In the genomic region with DNA sequence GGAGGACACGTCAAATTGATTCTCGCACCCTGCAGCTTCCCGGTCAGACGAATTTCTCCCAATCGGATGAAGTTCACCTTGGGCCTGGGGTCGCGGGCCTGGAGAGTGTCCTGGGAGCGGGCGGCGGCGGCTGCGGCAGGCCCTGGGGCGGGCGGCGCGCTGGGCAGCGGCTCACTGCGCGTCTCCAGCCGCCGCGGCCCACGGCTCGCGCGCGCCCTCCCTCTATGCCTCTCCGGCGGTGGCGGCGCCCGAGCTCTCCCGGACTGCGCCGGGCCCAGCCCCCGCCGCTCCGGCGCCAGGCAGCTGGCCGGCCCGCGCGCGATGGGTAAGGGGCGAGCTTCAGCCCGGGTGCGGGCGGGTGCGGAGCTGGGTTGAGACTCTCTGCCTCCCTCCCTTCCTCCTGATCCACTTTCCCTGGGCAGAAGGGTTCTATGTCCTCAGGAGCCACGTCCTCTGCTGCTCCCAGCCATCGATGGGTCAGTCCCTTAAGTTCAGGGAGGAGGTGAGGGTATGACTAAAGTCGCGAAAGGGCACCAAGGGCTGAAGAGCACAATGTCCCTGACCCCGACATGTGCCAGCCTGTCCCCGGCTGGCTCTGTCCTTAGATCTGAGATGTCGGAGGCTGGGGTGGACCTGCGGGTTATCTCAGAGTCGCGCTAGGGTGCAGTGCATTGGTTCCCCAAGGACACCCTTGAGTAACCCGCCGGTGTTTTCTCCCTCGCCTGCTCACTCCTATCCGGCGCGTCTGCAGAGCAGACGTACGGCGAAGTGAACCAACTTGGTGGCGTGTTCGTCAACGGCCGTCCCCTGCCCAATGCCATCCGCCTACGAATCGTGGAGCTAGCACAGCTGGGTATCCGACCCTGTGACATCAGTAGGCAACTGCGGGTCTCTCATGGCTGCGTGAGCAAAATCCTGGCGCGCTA, we compare ENCODE assay signal across 9 mouse cellular contexts. TPM values are rescaled to one million over a fixed set of nuclear protein-coding genes. Genes with fewer than 3 reads are reported as not detected.
DNase-seq lines count a peak whose midpoint lies in the region; ATAC-seq and TF ChIP-seq lines count a peak whose summit lies in the region.
"Had no signal": no experiment of that assay in that cellular context is flagged by ENCODE, and none has a peak within 500 bp of the region (broad histone marks: within the 10 kb centered on the region; RNA-seq: fewer than 3 reads in every experiment).

No protein-coding gene starts in this region.

- H3K9me3 ChIP-seq in heart, embryonic 15.5 days (replicated peaks), result no peaks in the 10 kb centered on the region
- H3K9me3 ChIP-seq in embryonic facial prominence, embryonic 10.5 days, result no peaks in the 10 kb centered on the region
- no peaks in the 10 kb centered on the region for H3K9me3 ChIP-seq in hindbrain, embryonic 12.5 days (replicated peaks)
- 0 out of 2 replicates have a peak, but pooled peaks cover 3% of the 10 kb centered on the region for H3K9me3 ChIP-seq in midbrain, postnatal 0 days (ENCODE audit: low read length)

- no peak for DNase-seq in heart, postnatal 4 days
- DNase-seq in embryonic facial prominence, embryonic 10.5 days (ENCODE audit: low spot score), result peak; percentile 60
- no peak for DNase-seq in midbrain, postnatal 0 days (ENCODE audit: low spot score)
- no peak for DNase-seq in left cerebral cortex, postnatal 36 days (ENCODE audit: low spot score in 2 of 2)
- DNase-seq in layer of hippocampus, postnatal 25 days (ENCODE audit: extremely low spot score in 1 of 2, low spot score in 1 of 2), result no peak
- no peak for DNase-seq in right cerebral cortex, adult 2 months (ENCODE audit: low spot score in 2 of 2)
- DNase-seq: gastrocnemius, postnatal 25 days had no signal

- no peak overlapping the region for H3K27ac ChIP-seq in heart, embryonic 15.5 days
- no peak overlapping the region; the same call in 1 of the 2 replicates for H3K27ac ChIP-seq in embryonic facial prominence, embryonic 10.5 days (replicated peaks)
- no peak overlapping the region for H3K27ac ChIP-seq in hindbrain, embryonic 12.5 days
- no peak overlapping the region for H3K27ac ChIP-seq in midbrain, postnatal 0 days (ENCODE audit: low read depth, low read length)

- intact Hi-C loops in left cerebral cortex, postnatal 36 days (cut with DNase I), result loop anchor here (5.0 kb wide), 3 partner anchors 278 to 677 kb away; partner anchors contain the start of gene Nkx2-4

- H3K4me1 ChIP-seq in heart, embryonic 15.5 days (replicated peaks), result peaks cover 28% of the 10 kb centered on the region
- peaks cover 17% of the 10 kb centered on the region for H3K4me1 ChIP-seq in embryonic facial prominence, embryonic 10.5 days
- H3K4me1 ChIP-seq in hindbrain, embryonic 12.5 days, result peaks cover 6% of the 10 kb centered on the region
- no peaks in the 10 kb centered on the region for H3K4me1 ChIP-seq in midbrain, postnatal 0 days (ENCODE audit: insufficient read depth, low read length)

- no peaks in the 10 kb centered on the region for H3K36me3 ChIP-seq in heart, embryonic 15.5 days
- no peaks in the 10 kb centered on the region for H3K36me3 ChIP-seq in embryonic facial prominence, embryonic 10.5 days (replicated peaks)
- no peaks in the 10 kb centered on the region for H3K36me3 ChIP-seq in hindbrain, embryonic 12.5 days
- no peaks in the 10 kb centered on the region for H3K36me3 ChIP-seq in midbrain, postnatal 0 days (ENCODE audit: insufficient read depth, low read length)

- no peak for TF ChIP-seq CTCF in midbrain, postnatal 0 days (IDR thresholded peaks at IDR 0.05)

- 1% methylated on average over 79 of the region's 80 CpGs for WGBS in heart, embryonic 15.5 days
- under 1% methylated on average over 80 of the region's 80 CpGs for WGBS in embryonic facial prominence, embryonic 10.5 days
- under 1% methylated on average over 68 of the region's 80 CpGs for WGBS in hindbrain, embryonic 12.5 days
- WGBS in midbrain, postnatal 0 days, result under 1% methylated on average over 60 of the region's 80 CpGs

- peak overlapping the region; percentile 46 for H3K4me3 ChIP-seq in heart, embryonic 15.5 days
- H3K4me3 ChIP-seq in embryonic facial prominence, embryonic 10.5 days, result peak overlapping the region; percentile 50
- peak overlapping the region; percentile 26 for H3K4me3 ChIP-seq in hindbrain, embryonic 12.5 days
- peak overlapping the region; percentile 23 for H3K4me3 ChIP-seq in midbrain, postnatal 0 days (ENCODE audit: low read depth, low read length)

- peak; percentile 63 for ATAC-seq in heart, embryonic 15.5 days (replicated peaks; ENCODE audit: insufficient number of reproducible peaks, insufficient read depth, low FRiP score, low read depth)
- ATAC-seq in hindbrain, embryonic 12.5 days (ENCODE audit: low FRiP score), result peak; percentile 48; the same call in 1 of the 2 replicates
- ATAC-seq in midbrain, postnatal 0 days (ENCODE audit: low FRiP score), result peak; percentile 26; the same call in 1 of the 2 replicates

- peak overlapping the region; percentile 65 for H3K4me2 ChIP-seq in heart, embryonic 15.5 days
- H3K4me2 ChIP-seq in hindbrain, embryonic 12.5 days (replicated peaks), result peak overlapping the region; percentile 45
- peak overlapping the region; percentile 46 for H3K4me2 ChIP-seq in midbrain, postnatal 0 days (ENCODE audit: low read depth, low read length, poor library complexity, severe bottlenecking)

- peaks cover 93% of the 10 kb centered on the region for H3K27me3 ChIP-seq in heart, embryonic 15.5 days
- peaks cover 96% of the 10 kb centered on the region for H3K27me3 ChIP-seq in embryonic facial prominence, embryonic 10.5 days (replicated peaks; ENCODE audit: low read depth, poor library complexity, severe bottlenecking)
- peaks cover 93% of the 10 kb centered on the region for H3K27me3 ChIP-seq in hindbrain, embryonic 12.5 days
- H3K27me3 ChIP-seq in midbrain, postnatal 0 days (ENCODE audit: insufficient read depth, low read length), result peaks cover 93% of the 10 kb centered on the region

- 0 out of 2 replicates have a peak overlapping the region, but pooled peaks have one; percentile 36 for H3K9ac ChIP-seq in heart, embryonic 15.5 days
- H3K9ac ChIP-seq in hindbrain, embryonic 12.5 days, result no peak overlapping the region; the same call in 1 of the 2 replicates
- H3K9ac ChIP-seq in midbrain, postnatal 0 days (replicated peaks; ENCODE audit: low read length, poor library complexity, severe bottlenecking), result no peak overlapping the region

RNA-seq across cellular contexts. Expression of gene Pax1, which starts 3.5 kb away (rescaled TPM):
- 1.1 and 18.0 TPM in 2 replicates for polyA plus RNA-seq in heart, embryonic 15.5 days (2015; fragmentation: Nextera tagmentation; extraction: Ambion mirVana)
- total RNA-seq in heart, postnatal 4 days (2021), result not detected
- polyA plus RNA-seq in embryonic facial prominence, embryonic 10.5 days (2016; fragmentation: Nextera tagmentation; extraction: Ambion mirVana), result 0.93 and 2.3 TPM in 2 replicates
- polyA plus RNA-seq in hindbrain, embryonic 12.5 days (2016; fragmentation: Nextera tagmentation; extraction: Ambion mirVana), result 4.7 and 7.3 TPM in 2 replicates
- 0.49 TPM in 1 of 2 replicates, not detected in the other for total RNA-seq in midbrain, postnatal 0 days (2014; rRNA removed)
- not detected in 2 replicates for polyA plus RNA-seq in midbrain, postnatal 0 days (2015; fragmentation: Nextera tagmentation; extraction: Ambion mirVana)
- total RNA-seq in left cerebral cortex, postnatal 36 days (2021), result not detected
- total RNA-seq in layer of hippocampus, postnatal 25 days (2021), result not detected
- total RNA-seq: gastrocnemius, postnatal 25 days had no signal
